Mouse (Mus musculus) hindbrain, embryonic 10.5 days (tissue): ENCODE measurements at regions not wholly inside any gene's neighbourhood (a gene's known extent, or its start where the extent isn't known, plus 50 kb on each side); places are given as distances from the start of the nearest gene placed in this dataset.
"Not testable (repeated sequence)": the region's sequence is repeated elsewhere in the genome, so short reads cannot be mapped to it uniquely, and the experiment has no call there.

Experiments used
- DNase-seq: peaks from one replicate; pipeline ENCODE4 v3.0.0-alpha.2; 2017; ENCODE audit warnings: low spot score
- H3K27ac ChIP-seq: fragments of 300-500 bp; sonication (generic); 2 replicates; pipeline ENCODE4 v1.5.1; 2016; ENCODE audit warnings: mild to moderate bottlenecking, moderate library complexity
- H3K27me3 ChIP-seq: fragments of 300-500 bp; sonication (generic); 2 replicates; pipeline ENCODE4 v1.6.1; 2016; ENCODE audit warnings: mild to moderate bottlenecking; ENCODE audit not compliant: poor library complexity, insufficient read depth, severe bottlenecking
- H3K36me3 ChIP-seq: fragments of 300-500 bp; sonication (generic); 2 replicates; pipeline ENCODE4 v1.6.1; 2016; ENCODE audit warnings: mild to moderate bottlenecking, moderate library complexity
- H3K4me1 ChIP-seq: fragments of 300-500 bp; sonication (generic); replicated peaks from 2 replicates; pipeline ENCODE4 v1.6.1; 2016; ENCODE audit warnings: mild to moderate bottlenecking
- H3K4me3 ChIP-seq: fragments of 300-500 bp; sonication (generic); 2 replicates; pipeline ENCODE4 v1.5.1; 2016; ENCODE audit warnings: mild to moderate bottlenecking, moderate library complexity
- H3K9me3 ChIP-seq: fragments of 300-500 bp; sonication (generic); 2 replicates; pipeline ENCODE4 v1.6.1; 2016; ENCODE audit warnings: mild to moderate bottlenecking, moderate library complexity
- WGBS: fragments of 180-500 bp; shearing (Covaris S2); methylation state at CpG from one replicate; pipeline ENCODE4 v1.1.7; 2016; 5-methylcytosine and 5-hydroxymethylcytosine counted together

GRCm38 (mm10) chr4:89753484-89753883, 74.2 kb downstream of the Dmrta1 start:
- H3K4me3 ChIP-seq, result no peak overlapping the region
- H3K4me1 ChIP-seq, result no peaks in the 10 kb centered on the region
- no peak for DNase-seq
- 96% methylated on average over 1 of the region's 1 CpGs for WGBS
- no peaks in the 10 kb centered on the region for H3K27me3 ChIP-seq
- no peak overlapping the region for H3K27ac ChIP-seq
- no peaks in the 10 kb centered on the region for H3K9me3 ChIP-seq
- H3K36me3 ChIP-seq, result no peaks in the 10 kb centered on the region

GRCm38 (mm10) chr4:89776269-89776668, 97.0 kb downstream of the Dmrta1 start:
- no peak for DNase-seq
- Histone ChIP-seq H3K4me1 (no peaks in the 10 kb centered on the region), H3K27me3 (no peaks in the 10 kb centered on the region), H3K9me3 (no peaks in the 10 kb centered on the region), H3K27ac (no peak overlapping the region), H3K4me3 (no peak overlapping the region), H3K36me3 (no peaks in the 10 kb centered on the region)
- WGBS, result 64% methylated on average over 10 of the region's 10 CpGs

GRCm38 (mm10) chr4:89781487-89781886, 102.3 kb downstream of the Dmrta1 start:
- Histone ChIP-seq H3K27ac (no peak overlapping the region), H3K27me3 (no peaks in the 10 kb centered on the region), H3K36me3 (no peaks in the 10 kb centered on the region), H3K4me3 (no peak overlapping the region), H3K9me3 (no peaks in the 10 kb centered on the region), H3K4me1 (no peaks in the 10 kb centered on the region)
- DNase-seq, result no peak
- 96% methylated on average over 1 of the region's 1 CpGs for WGBS

GRCm38 (mm10) chr4:89816823-89817222, 137.6 kb downstream of the Dmrta1 start:
- no peak overlapping the region for H3K27ac ChIP-seq
- no peaks in the 10 kb centered on the region for H3K36me3 ChIP-seq
- DNase-seq, result no peak
- WGBS, result 94% methylated on average over 7 of the region's 7 CpGs
- no peaks in the 10 kb centered on the region for H3K27me3 ChIP-seq
- no peak overlapping the region for H3K4me3 ChIP-seq
- no peaks in the 10 kb centered on the region for H3K4me1 ChIP-seq
- no peaks in the 10 kb centered on the region for H3K9me3 ChIP-seq

- DNase-seq, result no peak
These were observed 155.4 kb downstream of the Dmrta1 start for GRCm38 (mm10) chr4:89834552-89835206.

GRCm38 (mm10) chr4:89875375-89876055, 196.3 kb downstream of the Dmrta1 start:
- H3K4me3 ChIP-seq, result 0 out of 2 replicates have a peak overlapping the region, but pooled peaks have one; percentile 28
- not testable (repeated sequence) for H3K4me1 ChIP-seq
- DNase-seq, result peak; percentile 28

More at GRCm38 (mm10) chr4:89834552-89835206, 155.4 kb downstream of the Dmrta1 start:
- 79% methylated on average over 6 of the region's 6 CpGs for WGBS
- H3K36me3 ChIP-seq, result no peaks in the 10 kb centered on the region
- no peak overlapping the region for H3K4me3 ChIP-seq
- H3K4me1 ChIP-seq, result no peaks in the 10 kb centered on the region
- H3K9me3 ChIP-seq, result no peaks in the 10 kb centered on the region
- H3K27me3 ChIP-seq, result no peaks in the 10 kb centered on the region
- no peak overlapping the region for H3K27ac ChIP-seq

GRCm38 (mm10) chr4:89876131-89876530, 196.9 kb downstream of the Dmrta1 start:
- peak overlapping the region; percentile 49 for H3K4me3 ChIP-seq
- not testable (repeated sequence) for H3K36me3 ChIP-seq, H3K9me3 ChIP-seq, DNase-seq, H3K27me3 ChIP-seq, H3K4me1 ChIP-seq
- H3K27ac ChIP-seq, result peak overlapping the region; percentile 64; the same call in 1 of the 2 replicates
- 25% methylated on average over 10 of the region's 14 CpGs for WGBS

More at GRCm38 (mm10) chr4:89875375-89876055, 196.3 kb downstream of the Dmrta1 start:
- H3K36me3 ChIP-seq, H3K9me3 ChIP-seq, H3K27ac ChIP-seq, H3K27me3 ChIP-seq: not testable (repeated sequence)
- 34% methylated on average over 10 of the region's 15 CpGs for WGBS

GRCm38 (mm10) chr4:89881083-89881482, 201.8 kb downstream of the Dmrta1 start:
- 0 out of 2 replicates have a peak, but pooled peaks cover 3% of the 10 kb centered on the region for H3K4me1 ChIP-seq
- WGBS, result 57% methylated on average over 3 of the region's 3 CpGs
- DNase-seq, result no peak
- no peak overlapping the region for H3K4me3 ChIP-seq
- no peaks in the 10 kb centered on the region for H3K27me3 ChIP-seq
- no peak overlapping the region for H3K27ac ChIP-seq
- H3K9me3 ChIP-seq, result no peaks in the 10 kb centered on the region
- H3K36me3 ChIP-seq, result no peaks in the 10 kb centered on the region

GRCm38 (mm10) chr4:89909622-89910021, 230.4 kb downstream of the Dmrta1 start:
- Histone ChIP-seq H3K4me3 (no peak overlapping the region), H3K9me3 (no peaks in the 10 kb centered on the region), H3K36me3 (no peaks in the 10 kb centered on the region), H3K27ac (no peak overlapping the region), H3K4me1 (no peaks in the 10 kb centered on the region), H3K27me3 (no peaks in the 10 kb centered on the region)
- DNase-seq, result no peak

- Histone ChIP-seq H3K4me3 (no peak overlapping the region), H3K9me3 (no peaks in the 10 kb centered on the region), H3K27me3 (no peaks in the 10 kb centered on the region), H3K4me1 (no peaks in the 10 kb centered on the region), H3K27ac (no peak overlapping the region), H3K36me3 (no peaks in the 10 kb centered on the region)
- no peak for DNase-seq
- WGBS, result 74% methylated on average over 1 of the region's 1 CpGs
These were observed 258.4 kb downstream of the Dmrta1 start for GRCm38 (mm10) chr4:89937673-89938072.

GRCm38 (mm10) chr4:89941308-89941707, 262.1 kb downstream of the Dmrta1 start:
- Histone ChIP-seq H3K9me3 (no peaks in the 10 kb centered on the region), H3K36me3 (no peaks in the 10 kb centered on the region), H3K4me1 (no peaks in the 10 kb centered on the region), H3K27ac (no peak overlapping the region), H3K4me3 (no peak overlapping the region), H3K27me3 (no peaks in the 10 kb centered on the region)
- 62% methylated on average over 4 of the region's 4 CpGs for WGBS
- DNase-seq, result peak; percentile 21

GRCm38 (mm10) chr4:89976146-89976545, 242.5 kb upstream of the Zfp352 start:
- Histone ChIP-seq H3K27ac (no peak overlapping the region), H3K36me3 (no peaks in the 10 kb centered on the region), H3K27me3 (no peaks in the 10 kb centered on the region), H3K9me3 (no peaks in the 10 kb centered on the region), H3K4me3 (no peak overlapping the region), H3K4me1 (no peaks in the 10 kb centered on the region)
- DNase-seq, result no peak
- WGBS, result 87% methylated on average over 3 of the region's 3 CpGs

GRCm38 (mm10) chr4:90003413-90003812, 215.2 kb upstream of the Zfp352 start:
- Histone ChIP-seq H3K4me1 (no peaks in the 10 kb centered on the region), H3K4me3 (no peak overlapping the region), H3K36me3 (no peaks in the 10 kb centered on the region), H3K27ac (no peak overlapping the region), H3K9me3 (no peaks in the 10 kb centered on the region), H3K27me3 (no peaks in the 10 kb centered on the region)
- no peak for DNase-seq
- WGBS, result 91% methylated on average over 3 of the region's 3 CpGs
